Mouse (Mus musculus) left cerebral cortex, adult 8-10 months (tissue): ENCODE measurements at regions not wholly inside any gene's neighbourhood (a gene's known extent, or its start where the extent isn't known, plus 50 kb on each side); places are given as distances from the start of the nearest gene placed in this dataset.

Experiments
- DNase-seq, 2 experiments: peaks; one replicate each; pipeline ENCODE4 v3.0.0; 2022; ENCODE audit warnings: low spot score in 2 of 2

DNA sequence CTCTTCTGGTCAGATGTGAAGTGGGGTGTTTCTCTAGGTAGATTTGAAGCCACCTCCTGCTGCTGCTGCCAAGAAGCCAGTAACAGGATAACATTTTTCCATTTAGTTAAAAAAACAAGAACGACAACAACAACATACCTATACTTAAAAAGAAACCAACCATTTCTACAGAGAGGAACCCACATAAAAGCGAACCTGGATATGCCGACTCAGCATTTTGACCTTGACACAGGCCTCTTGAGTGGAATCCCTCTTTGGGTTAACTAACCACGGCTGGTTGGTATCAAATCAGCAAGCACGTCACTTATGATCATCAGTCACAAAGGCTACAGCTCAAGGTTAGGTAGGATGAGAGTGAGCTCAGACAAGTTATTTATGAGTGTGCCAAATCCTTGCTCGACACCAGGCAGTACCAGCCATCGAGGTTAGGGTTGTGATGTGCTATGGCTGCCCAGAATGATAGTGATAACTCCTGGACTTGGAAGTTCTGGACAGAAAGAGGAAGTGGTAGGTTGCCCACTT, 269.7 kb downstream of the Cbln1 start:
- no peak for DNase-seq

- no peak for DNase-seq
Observed at GRCm38 (mm10) chr8:87199461-87200131, 272.8 kb downstream of the Cbln1 start.

DNA sequence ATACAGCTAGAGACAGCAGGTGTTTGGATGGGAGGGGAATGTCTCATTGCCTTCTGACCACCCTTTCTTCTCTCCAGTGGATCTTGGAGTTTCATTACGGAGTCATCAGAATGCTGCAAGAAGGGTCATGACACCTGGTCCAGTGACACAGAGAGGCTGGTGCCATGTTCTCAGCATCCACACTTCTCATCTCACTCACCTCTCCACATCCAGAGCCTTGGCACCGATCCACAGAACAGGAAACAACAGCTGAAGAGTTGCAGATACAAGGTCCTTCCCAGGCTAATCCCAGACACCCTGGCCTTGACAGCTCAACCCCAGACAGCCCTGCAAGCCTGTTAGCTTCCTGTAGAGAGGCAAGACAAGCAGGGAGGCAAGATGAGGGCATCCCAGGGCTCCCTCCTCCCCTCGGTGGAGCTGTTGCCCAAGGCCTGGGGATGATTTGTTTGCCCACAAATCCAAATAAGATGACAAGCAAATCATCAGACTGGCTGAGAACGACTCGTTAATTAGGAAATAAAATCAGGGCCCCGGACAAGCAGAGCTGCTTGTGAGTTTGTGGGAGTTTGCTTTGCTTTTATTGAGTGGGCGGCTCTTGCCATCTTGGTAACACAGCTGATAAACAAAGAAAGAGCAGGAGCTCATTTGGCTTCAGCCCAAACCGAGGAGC, 274.4 kb downstream of the Cbln1 start:
- DNase-seq = peak in 1 of 2 experiments; percentile 8

- DNase-seq = no peak
Observed at GRCm38 (mm10) chr8:87197000-87197399, 275.4 kb downstream of the Cbln1 start.

DNA sequence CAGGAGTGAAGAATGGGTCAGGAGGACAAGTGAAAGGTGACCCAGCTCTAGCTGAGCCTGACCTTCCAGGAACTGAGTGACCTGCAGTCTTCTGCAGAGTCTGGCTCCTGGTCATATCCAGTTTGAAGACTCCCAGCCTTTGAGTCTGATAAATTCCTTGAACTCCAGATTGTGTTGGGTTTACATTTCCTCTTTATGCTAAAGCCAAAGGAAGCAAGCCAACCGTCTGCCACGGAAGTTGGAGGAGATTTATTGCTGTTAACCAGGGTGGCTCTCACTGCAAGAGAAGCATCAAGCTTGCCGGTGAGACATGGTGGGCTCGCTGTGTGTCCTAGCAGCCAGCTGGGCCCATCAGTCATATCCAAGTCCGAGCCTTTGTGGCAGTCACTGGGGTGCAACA, 276.4 kb downstream of the Cbln1 start:
- no peak for DNase-seq

- no peak for DNase-seq
Observed at GRCm38 (mm10) chr8:87189791-87190385, 282.5 kb downstream of the Cbln1 start.

GRCm38 (mm10) chr8:87182888-87183287, 289.5 kb downstream of the Cbln1 start:
- no peak for DNase-seq

DNA sequence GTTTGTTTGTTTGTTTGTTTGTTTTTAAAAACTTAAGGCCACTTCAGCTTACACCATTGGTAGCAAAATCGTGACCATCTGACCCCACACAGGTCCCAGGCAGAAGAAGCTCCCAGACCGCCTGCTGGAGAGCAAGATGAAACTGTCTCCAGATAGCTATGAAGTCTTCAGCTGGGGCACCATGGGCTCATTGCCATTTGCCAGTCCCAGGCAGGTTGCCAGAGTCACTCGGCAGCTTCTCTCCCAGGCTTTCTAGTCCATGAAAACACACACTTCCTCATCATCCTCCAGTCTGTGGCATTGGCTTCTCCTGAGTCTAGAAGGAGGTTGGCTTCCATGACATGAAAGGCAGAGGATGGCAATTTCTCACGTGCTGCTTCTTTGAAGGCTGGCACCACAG, 293.5 kb upstream of the N4bp1 start:
- DNase-seq = no peak

DNA sequence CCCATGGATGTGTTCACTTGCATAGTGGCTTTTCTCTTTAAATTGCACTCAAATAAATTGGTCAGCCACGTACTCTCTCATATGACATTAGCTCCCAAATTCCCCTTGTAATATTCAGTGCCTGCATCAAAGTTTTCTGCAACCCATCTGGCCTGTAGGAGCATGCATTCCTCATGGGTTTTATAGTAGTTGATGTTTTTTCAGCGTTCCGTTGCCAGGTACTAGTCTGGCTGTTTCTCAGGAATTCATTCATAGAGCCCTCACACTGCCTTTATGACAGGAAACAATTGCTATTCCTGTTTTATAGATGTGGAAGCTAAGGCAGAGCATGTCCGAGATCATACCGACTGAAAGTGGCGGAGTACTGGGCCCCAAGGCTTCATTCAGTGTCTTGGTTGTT, 292.6 kb upstream of the N4bp1 start:
- DNase-seq = no peak

DNA sequence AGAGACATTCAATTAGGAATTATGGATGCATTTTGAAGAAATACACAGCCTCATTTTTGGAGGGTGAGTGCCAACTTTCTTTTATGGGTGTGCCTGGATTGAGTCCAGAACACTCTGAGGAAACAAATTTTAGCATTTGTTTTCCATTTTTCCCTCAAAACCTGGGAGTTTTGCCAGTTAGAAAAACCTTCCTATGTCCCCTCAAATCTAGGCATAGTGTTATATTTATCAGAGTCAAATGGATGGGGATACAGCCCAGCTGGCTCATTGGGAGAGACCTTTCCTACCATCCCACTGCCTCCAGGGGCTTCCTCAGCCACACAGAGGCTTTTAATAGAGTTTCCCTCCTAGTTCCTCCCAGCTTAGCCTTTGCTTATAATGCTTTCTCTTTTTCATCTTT, 290.0 kb upstream of the N4bp1 start:
- DNase-seq = no peak

- DNase-seq = no peak
Observed at GRCm38 (mm10) chr8:87173720-87174119, 288.7 kb upstream of the N4bp1 start.

DNA sequence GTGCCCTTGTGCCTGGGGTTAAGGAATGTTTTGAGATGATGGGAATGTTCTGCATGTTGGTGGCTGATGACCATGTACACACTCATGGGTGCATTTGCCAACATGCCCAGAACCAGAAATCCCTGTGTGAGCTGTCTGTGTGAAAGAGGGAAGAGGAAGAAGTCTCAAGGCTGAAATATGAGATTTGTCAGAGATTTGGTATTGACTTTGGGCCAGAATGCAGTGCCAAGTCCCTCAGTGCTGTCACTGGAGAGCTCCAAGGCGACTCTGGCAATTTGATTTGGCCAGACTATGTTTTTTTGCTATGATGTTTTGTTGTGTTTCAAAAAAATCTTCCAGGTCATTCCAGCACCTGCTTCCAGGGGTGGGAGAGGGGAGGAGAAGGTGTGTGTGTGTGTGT, 281.7 kb upstream of the N4bp1 start:
- DNase-seq = no peak

GRCm38 (mm10) chr8:87160416-87160815, 275.4 kb upstream of the N4bp1 start:
- no peak for DNase-seq

GRCm38 (mm10) chr8:87158322-87158721, 273.3 kb upstream of the N4bp1 start:
- no peak for DNase-seq

DNA sequence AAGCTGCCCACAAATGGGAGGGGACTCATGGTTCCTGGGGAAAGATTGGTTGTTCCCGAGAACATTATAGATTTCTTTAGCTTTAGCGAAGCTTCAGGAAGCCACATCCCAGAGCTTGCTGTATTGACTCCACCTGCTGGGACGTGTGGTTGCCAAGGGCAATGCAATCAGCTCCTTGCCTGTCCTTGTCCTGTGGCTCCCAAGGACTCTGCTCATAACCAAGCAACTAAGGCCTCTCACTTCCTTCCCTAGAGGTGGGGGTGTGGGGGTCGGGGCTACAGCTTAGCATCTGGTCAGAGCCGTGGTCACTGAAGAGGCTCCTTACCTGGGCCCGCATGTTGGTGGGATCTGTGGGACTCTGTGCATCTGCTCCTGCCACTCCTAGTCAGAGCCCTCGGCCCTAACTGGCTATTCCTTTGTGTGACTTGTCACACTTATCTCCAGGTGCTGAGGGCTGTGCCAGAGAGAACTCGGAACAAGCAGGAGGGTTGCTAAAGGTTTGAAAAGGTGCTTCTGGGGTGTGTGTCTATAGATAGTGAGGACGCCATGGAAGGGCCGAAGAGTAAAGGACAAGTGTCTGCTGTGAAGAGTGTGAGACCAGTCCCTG, 270.9 kb upstream of the N4bp1 start:
- no peak for DNase-seq

- DNase-seq = no peak
Observed at GRCm38 (mm10) chr8:87152068-87152915, 267.2 kb upstream of the N4bp1 start.

DNA sequence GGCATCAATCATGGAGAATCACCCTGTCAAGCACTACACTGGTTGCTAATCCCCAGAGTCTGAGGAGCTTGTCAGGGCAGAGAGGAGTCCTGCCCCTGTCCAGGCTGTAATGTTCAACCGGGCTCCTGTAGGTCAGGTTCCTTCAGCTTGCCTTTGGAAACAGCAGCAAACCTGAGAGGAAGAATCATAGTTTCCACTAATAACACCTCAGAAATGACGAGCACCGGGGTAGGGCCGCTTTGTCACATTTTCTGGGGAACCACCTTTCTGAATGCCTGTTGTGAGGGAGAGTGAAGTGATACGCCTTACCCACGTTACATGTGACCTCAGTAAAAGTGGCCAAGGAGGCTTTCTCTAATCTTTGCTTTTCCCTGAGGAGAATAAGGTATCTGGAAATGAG, 263.8 kb upstream of the N4bp1 start:
- DNase-seq = no peak

- no peak for DNase-seq
Observed at GRCm38 (mm10) chr8:87147704-87148103, 262.6 kb upstream of the N4bp1 start.

DNA sequence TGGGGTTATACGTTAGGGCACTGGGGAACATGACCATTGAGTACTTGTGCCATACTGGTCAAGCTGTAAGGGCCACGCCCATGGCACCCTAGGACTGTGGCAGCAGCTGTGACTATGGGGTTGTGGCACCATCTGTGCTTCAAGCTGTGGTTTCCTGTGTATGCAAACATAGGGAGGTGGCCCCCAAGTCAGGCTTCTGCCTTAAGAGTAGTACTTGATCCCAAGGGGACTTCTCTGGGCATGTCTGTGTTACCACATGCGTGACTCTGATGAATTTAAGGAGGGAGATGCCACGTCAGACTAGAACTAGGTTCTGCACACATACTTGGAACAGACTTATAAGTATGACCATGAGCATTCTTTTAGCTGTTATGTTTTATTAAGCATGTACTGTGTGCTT, 252.4 kb upstream of the N4bp1 start:
- no peak for DNase-seq

DNA sequence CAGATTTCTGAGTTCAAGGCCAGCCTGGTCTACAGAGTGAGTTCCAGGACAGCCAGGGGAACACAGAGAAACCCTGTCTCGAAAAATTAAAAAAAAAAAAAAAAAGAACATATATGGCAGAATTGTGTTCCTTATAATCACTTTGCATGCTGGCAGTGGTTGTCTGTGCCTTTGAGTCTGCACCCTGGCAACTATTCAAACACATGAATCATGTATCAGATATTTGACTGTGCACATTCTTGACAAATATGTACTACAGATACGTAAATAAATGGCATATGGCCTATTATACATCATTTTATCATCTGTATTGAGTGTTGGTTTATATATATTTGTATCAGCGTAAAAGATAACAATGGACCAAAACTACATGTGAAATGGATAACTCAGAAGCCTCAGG, 246.7 kb upstream of the N4bp1 start:
- no peak for DNase-seq

DNA sequence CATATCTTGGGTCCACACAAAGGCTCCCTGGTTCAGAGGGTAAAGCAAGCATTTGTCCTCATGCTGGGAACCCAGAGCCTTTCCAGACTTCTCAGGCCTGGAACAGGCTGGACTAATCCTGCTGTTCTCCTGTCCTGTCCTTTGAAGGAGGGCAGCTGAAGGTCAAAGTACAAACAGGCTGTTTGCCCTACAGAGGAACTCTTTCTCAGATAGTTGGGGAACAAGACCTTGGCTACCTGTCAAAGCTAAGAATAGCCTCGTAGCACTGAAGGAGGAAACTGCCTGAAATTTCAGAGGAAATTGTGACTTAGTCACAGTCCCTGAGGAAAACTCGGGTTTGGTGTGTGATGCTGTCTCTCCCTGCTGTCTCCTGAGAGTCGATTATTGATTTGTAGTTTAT, 245.6 kb upstream of the N4bp1 start:
- no peak for DNase-seq
